Mouse (Mus musculus) testis, postnatal 14 days (tissue): ENCODE results near the gene Fam206a.
A peak's percentile ranks its signal among the peaks of the same experiment; 100 is the strongest.

Source experiments
- DNase-seq: peaks from one replicate; pipeline ENCODE4 v3.0.0; 2021; ENCODE audit warnings: low spot score

Gene Fam206a

GRCm38 (mm10) chr4:56801907-56802668 is at the start of gene Fam206a, which contains the start of gene Elp1:
Gene Fam206a (plus strand): TSS chr4:56802345.
Gene Elp1 (minus strand): TSS chr4:56802331.
- DNase-seq, result peak; percentile 93

- no peak for DNase-seq
These were observed 46.1 kb upstream of the Fam206a start for GRCm38 (mm10) chr4:56756021-56756420.

- no peak for DNase-seq
These were observed 45.1 kb upstream of the Fam206a start for GRCm38 (mm10) chr4:56756966-56757600.

GRCm38 (mm10) chr4:56757693-56758092 is 44.5 kb upstream of the Fam206a start:
- DNase-seq, result no peak

GRCm38 (mm10) chr4:56767861-56768284 is 34.3 kb upstream of the Fam206a start:
- no peak for DNase-seq

GRCm38 (mm10) chr4:56768913-56769312 is 33.2 kb upstream of the Fam206a start:
- no peak for DNase-seq

- DNase-seq, result no peak
These were observed 31.1 kb upstream of the Fam206a start for GRCm38 (mm10) chr4:56771065-56771464.

- no peak for DNase-seq
These were observed 10.8 kb upstream of the Fam206a start for GRCm38 (mm10) chr4:56791373-56791772.

GRCm38 (mm10) chr4:56802669-56803150 is 565 bp downstream of the Fam206a start:
- DNase-seq, result no peak

- DNase-seq, result no peak
These were observed 6.9 kb downstream of the Fam206a start for GRCm38 (mm10) chr4:56809050-56809449.

GRCm38 (mm10) chr4:56811642-56812041 is 9.5 kb downstream of the Fam206a start:
- DNase-seq, result no peak

GRCm38 (mm10) chr4:56812096-56812495 is 10.0 kb downstream of the Fam206a start:
- no peak for DNase-seq

GRCm38 (mm10) chr4:56815131-56815530 is 13.0 kb downstream of the Fam206a start:
- DNase-seq, result no peak

- DNase-seq, result no peak
These were observed 17.9 kb downstream of the Fam206a start for GRCm38 (mm10) chr4:56820017-56820550.

- DNase-seq, result no peak
These were observed 22.1 kb downstream of the Fam206a start for GRCm38 (mm10) chr4:56824231-56824630.

GRCm38 (mm10) chr4:56828932-56829331 is 26.8 kb downstream of the Fam206a start:
- DNase-seq, result no peak

GRCm38 (mm10) chr4:56829511-56829921 is 27.4 kb downstream of the Fam206a start:
- DNase-seq, result peak; percentile 74

GRCm38 (mm10) chr4:56831013-56831609 is 29.0 kb downstream of the Fam206a start:
- DNase-seq, result peak; percentile 46

- DNase-seq, result no peak
These were observed 29.9 kb downstream of the Fam206a start for GRCm38 (mm10) chr4:56831998-56832397.

GRCm38 (mm10) chr4:56837661-56838060 is 35.5 kb downstream of the Fam206a start:
- DNase-seq, result no peak

- DNase-seq, result no peak
These were observed 38.2 kb downstream of the Fam206a start for GRCm38 (mm10) chr4:56840297-56840696.

- no peak for DNase-seq
These were observed 40.4 kb downstream of the Fam206a start for GRCm38 (mm10) chr4:56842501-56842900.

GRCm38 (mm10) chr4:56843963-56844362 is 41.8 kb downstream of the Fam206a start:
- no peak for DNase-seq
